Mouse (Mus musculus): Measurements from ENCODE around the gene Wdr43. TPM values are rescaled to one million over a fixed set of nuclear protein-coding genes. Genes with fewer than 3 reads are reported as not detected.
A peak's percentile ranks its signal among the peaks of the same experiment; 100 is the strongest.

Wdr43 gene
- total and polyA plus RNA-seq, 3 experiments, result 157 to 355 (median 252) TPM

DNA sequence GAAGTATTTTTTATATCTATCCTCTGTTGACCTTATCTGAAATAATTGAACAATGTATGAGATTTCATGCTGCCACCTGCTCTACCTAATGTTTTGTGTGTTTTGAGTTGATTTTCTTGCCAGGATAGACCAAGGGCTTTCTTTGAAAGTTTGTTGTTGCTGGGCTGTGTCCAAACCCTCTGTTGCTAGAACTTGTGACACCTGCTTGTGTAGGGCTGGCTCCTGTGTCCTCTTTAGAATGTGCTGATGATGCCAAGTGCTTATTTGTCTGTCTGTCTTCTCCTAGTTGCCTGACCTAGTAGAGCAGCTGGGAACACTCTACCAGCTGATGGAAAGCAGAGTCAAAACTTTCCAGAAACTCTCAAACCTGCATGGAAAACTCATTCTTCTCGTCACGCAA, 36.8 kb downstream of the Wdr43 start:
- Histone ChIP-seq H3K79me2 (replicated peaks; ENCODE audit: control insufficient read depth, extremely low read depth, insufficient read depth, poor library complexity, severe bottlenecking) (peaks cover 29% of the 10 kb centered on the region), H3K9ac (ENCODE audit: insufficient read depth, low read depth) (no peak overlapping the region), H3K27ac (ENCODE audit: insufficient read depth, low read depth) (no peak overlapping the region), H3K4me2 (ENCODE audit: insufficient read depth, low read depth, poor library complexity, severe bottlenecking) (no peak overlapping the region), H3K27me3 (replicated peaks) (no peaks in the 10 kb centered on the region), H3K4me3 (replicated peaks in 1 of 3; ENCODE audit: low read depth in 2 of 3, low read length in 2 of 3, poor library complexity in 1 of 3) (no peak overlapping the region), H3K9me3 (replicated peaks; ENCODE audit: low read length) (no peaks in the 10 kb centered on the region), H3K4me1 (ENCODE audit: control insufficient read depth in 1 of 2, insufficient read depth in 2 of 2) (no peaks in the 10 kb centered on the region), H3K36me3 (replicated peaks in 1 of 2; ENCODE audit: control insufficient read depth in 1 of 2, insufficient read depth in 1 of 2, low read length in 1 of 2) (peaks cover 62 to 86% of the 10 kb centered on the region in 2 experiments)
- in situ Hi-C loops (cut with MboI; ENCODE audit: low pct_ligation_motif_present, low pct_unique_long_range_greater_than_20kb, low sequenced_read_pairs) (no loop called here), dilution Hi-C loops (cut with MboI; ENCODE audit: extremely low pct_ligation_motif_present, extremely low pct_unique_long_range_greater_than_20kb, low sequenced_read_pairs) (no loop called here)
- TF ChIP-seq ETS1 (conservative IDR thresholded peaks at IDR 0.05; ENCODE audit: low read depth, low read length) (peak; percentile 56), JUN (IDR thresholded peaks at IDR 0.05; ENCODE audit: insufficient read depth, low read depth, low read length) (no peak)
- DNase-seq (ENCODE audit: extremely low read depth), result no peak

DNA sequence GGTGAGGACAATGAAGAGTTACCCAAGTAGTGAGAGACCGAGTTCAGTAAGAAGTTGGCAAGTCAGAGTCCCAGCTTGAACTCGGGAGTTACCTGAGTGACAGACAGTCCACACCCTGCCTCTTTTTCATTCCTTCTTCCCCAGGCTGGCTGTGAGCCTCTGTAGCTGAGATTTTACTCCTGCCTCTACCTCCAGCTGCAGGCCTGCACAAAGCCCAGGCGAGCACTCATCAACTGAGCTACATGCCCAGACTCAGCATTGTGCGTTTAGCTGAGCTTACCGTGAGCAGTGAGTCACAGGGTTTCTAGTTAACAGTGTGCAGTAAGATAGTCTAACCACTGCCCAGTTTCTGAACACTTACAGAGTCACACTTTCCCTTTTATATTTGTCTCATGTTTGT, 37.2 kb downstream of the Wdr43 start:
- no peak overlapping the region for H3K4me3 ChIP-seq (replicated peaks in 1 of 3; ENCODE audit: low read depth in 2 of 3, low read length in 2 of 3, poor library complexity in 1 of 3)
- H3K4me2 ChIP-seq (ENCODE audit: insufficient read depth, low read depth, poor library complexity, severe bottlenecking), result no peak overlapping the region
- peaks cover 66 to 89% of the 10 kb centered on the region in 2 experiments for H3K36me3 ChIP-seq (replicated peaks in 1 of 2; ENCODE audit: control insufficient read depth in 1 of 2, insufficient read depth in 1 of 2, low read length in 1 of 2)
- H3K9me3 ChIP-seq (replicated peaks; ENCODE audit: low read length), result no peaks in the 10 kb centered on the region
- no peak for TF ChIP-seq SMC3 (IDR thresholded peaks at IDR 0.05; ENCODE audit: low read depth, low read length)
- peak; percentile 18; the same call in 1 of the 2 replicates for TF ChIP-seq POLR2A (IDR thresholded peaks at IDR 0.05; ENCODE audit: low read depth, low read length)
- no peak for TF ChIP-seq MAFK (IDR thresholded peaks at IDR 0.05; ENCODE audit: insufficient replicate concordance, low read length)
- no peak for TF ChIP-seq TBP (conservative IDR thresholded peaks at IDR 0.05; ENCODE audit: low read depth, low read length)
- no peak overlapping the region for H3K9ac ChIP-seq (ENCODE audit: insufficient read depth, low read depth)
- in situ Hi-C loops (cut with MboI; ENCODE audit: low pct_ligation_motif_present, low pct_unique_long_range_greater_than_20kb, low sequenced_read_pairs), result no loop called here
- DNase-seq (ENCODE audit: extremely low read depth), result no peak
- no peaks in the 10 kb centered on the region for H3K4me1 ChIP-seq (ENCODE audit: control insufficient read depth in 1 of 2, insufficient read depth in 2 of 2)
- H3K27ac ChIP-seq (ENCODE audit: insufficient read depth, low read depth), result peak overlapping the region; percentile 35
- no peaks in the 10 kb centered on the region for H3K27me3 ChIP-seq (replicated peaks)
- dilution Hi-C loops (cut with MboI; ENCODE audit: extremely low pct_ligation_motif_present, extremely low pct_unique_long_range_greater_than_20kb, low sequenced_read_pairs), result no loop called here
- H3K79me2 ChIP-seq (replicated peaks; ENCODE audit: control insufficient read depth, extremely low read depth, insufficient read depth, poor library complexity, severe bottlenecking), result peaks cover 26% of the 10 kb centered on the region

GRCm38 (mm10) chr17:71657521-71657920, 41.8 kb downstream of the Wdr43 start:
- in situ Hi-C loops (cut with MboI; ENCODE audit: low pct_ligation_motif_present, low pct_unique_long_range_greater_than_20kb, low sequenced_read_pairs), result no loop called here
- TF ChIP-seq KAT2A (IDR thresholded peaks at IDR 0.05; ENCODE audit: insufficient replicate concordance, low read length) (no peak), HCFC1 (IDR thresholded peaks at IDR 0.05; ENCODE audit: low read depth, low read length) (no peak), NELFE (IDR thresholded peaks at IDR 0.05; ENCODE audit: low read depth, low read length) (no peak), ZNF384 (IDR thresholded peaks at IDR 0.05; ENCODE audit: low read depth, low read length) (no peak), PAX5 (IDR thresholded peaks at IDR 0.05; ENCODE audit: low read length) (no peak), CTCF (conservative IDR thresholded peaks at IDR 0.05 in 1 of 2, IDR thresholded peaks at IDR 0.05 in 1 of 2; ENCODE audit: low read depth in 2 of 2, low read length in 2 of 2) (no peak)
- dilution Hi-C loops (cut with MboI; ENCODE audit: extremely low pct_ligation_motif_present, extremely low pct_unique_long_range_greater_than_20kb, low sequenced_read_pairs), result no loop called here
- Histone ChIP-seq H3K9ac (ENCODE audit: insufficient read depth, low read depth) (no peak overlapping the region), H3K79me2 (replicated peaks; ENCODE audit: control insufficient read depth, extremely low read depth, insufficient read depth, poor library complexity, severe bottlenecking) (peaks cover 8% of the 10 kb centered on the region), H3K27me3 (replicated peaks) (no peaks in the 10 kb centered on the region), H3K4me2 (ENCODE audit: insufficient read depth, low read depth, poor library complexity, severe bottlenecking) (no peak overlapping the region), H3K27ac (ENCODE audit: insufficient read depth, low read depth) (no peak overlapping the region), H3K4me1 (ENCODE audit: control insufficient read depth in 1 of 2, insufficient read depth in 2 of 2) (peaks cover 0 to 5% of the 10 kb centered on the region in 2 experiments; a peak in 2 of 4 replicates), H3K36me3 (replicated peaks in 1 of 2; ENCODE audit: control insufficient read depth in 1 of 2, insufficient read depth in 1 of 2, low read length in 1 of 2) (peaks cover 35 to 58% of the 10 kb centered on the region in 2 experiments), H3K4me3 (replicated peaks in 1 of 3; ENCODE audit: low read depth in 2 of 3, low read length in 2 of 3, poor library complexity in 1 of 3) (no peak overlapping the region), H3K9me3 (replicated peaks; ENCODE audit: low read length) (no peaks in the 10 kb centered on the region)
- DNase-seq (ENCODE audit: extremely low read depth), result no peak
